Mouse (Mus musculus) lung, adult 2 months (tissue): ENCODE data around the gene Rgs3. TPM values are rescaled to one million over a fixed set of nuclear protein-coding genes. Genes with fewer than 3 reads are reported as not detected.

Source experiments
- DNase-seq: peaks from one replicate; pipeline ENCODE4 v3.0.0; 2022
- H3K4me1 ChIP-seq: fragments of 200-500 bp; 2 replicates; pipeline ENCODE4 v1.6.1; 2011; ENCODE audit warnings: low read length; ENCODE audit not compliant: control insufficient read depth, insufficient read depth
- H3K4me3 ChIP-seq: fragments of 200-500 bp; replicated peaks from 2 replicates; pipeline ENCODE3; 2011; ENCODE audit warnings: low read depth, mild to moderate bottlenecking, control low read depth, low read length; ENCODE audit errors: extremely low read depth
- CTCF ChIP-seq: fragments of 200-500 bp; IDR thresholded peaks from 2 replicates; pipeline ENCODE4 v1.5.1; 2011; ENCODE audit warnings: mild to moderate bottlenecking, low read length, control low read depth; ENCODE audit not compliant: insufficient read depth
- POLR2A ChIP-seq: fragments of 200-500 bp; IDR thresholded peaks from 2 replicates; pipeline ENCODE4 v1.6.1; 2011; ENCODE audit warnings: low read depth, mild to moderate bottlenecking, control low read depth, low read length, borderline replicate concordance; ENCODE audit errors: extremely low read depth
- WGBS: fragments of 180-500 bp; shearing (Covaris S2); methylation state at CpG from one replicate; pipeline ENCODE4 v1.1.7; 2018; 5-methylcytosine and 5-hydroxymethylcytosine counted together
- polyA plus RNA-seq: library from polyadenylated mRNA; depleted of rRNA; stranded (reverse); fragments of >200 nt; gene quantifications from 2 replicates; pipeline ENCODE4 v1.2.3, GENCODE M21; 2012; rRNA removed

Rgs3 gene
- polyA plus RNA-seq, 1 experiment: 97.1 TPM

GRCm38 (mm10) chr4:62741601-62742000 lies 182.0 kb downstream of the Rgs3 start:
- 30% methylated on average over 3 of the region's 3 CpGs for WGBS

GRCm38 (mm10) chr4:62742885-62743760 lies 183.5 kb downstream of the Rgs3 start:
- WGBS: 43% methylated on average over 14 of the region's 14 CpGs
- H3K4me1 ChIP-seq: no peaks in the 10 kb centered on the region
- no peak for DNase-seq
- H3K4me3 ChIP-seq: no peak overlapping the region
- TF ChIP-seq POLR2A (no peak), CTCF (no peak)

More at GRCm38 (mm10) chr4:62741601-62742000, 182.0 kb downstream of the Rgs3 start:
- Histone ChIP-seq H3K4me1 (peaks cover 3% of the 10 kb centered on the region; the same call in 1 of the 2 replicates), H3K4me3 (no peak overlapping the region)
- no peak for DNase-seq
- no peak for TF ChIP-seq CTCF
- TF ChIP-seq POLR2A: no peak

GRCm38 (mm10) chr4:62744534-62744956 lies 184.9 kb downstream of the Rgs3 start:
- no peak overlapping the region for H3K4me3 ChIP-seq
- DNase-seq: no peak
- TF ChIP-seq CTCF (no peak), POLR2A (no peak)
- no peaks in the 10 kb centered on the region for H3K4me1 ChIP-seq
- WGBS: 60% methylated on average over 10 of the region's 10 CpGs

GRCm38 (mm10) chr4:62744985-62745638 lies 185.5 kb downstream of the Rgs3 start:
- H3K4me3 ChIP-seq: no peak overlapping the region
- no peak for DNase-seq
- no peaks in the 10 kb centered on the region for H3K4me1 ChIP-seq
- WGBS: 85% methylated on average over 1 of the region's 1 CpGs
- TF ChIP-seq POLR2A (no peak), CTCF (no peak)

Other genes starting within 250 kb of the Rgs3 start
- gene Fkbp15, start 199.3 kb upstream of the Rgs3 start, polyA plus RNA-seq: 35.6 and 41.5 TPM in 2 replicates
- gene Slc31a1, start 199.1 kb upstream of the Rgs3 start, polyA plus RNA-seq: 23.2 and 29.3 TPM in 2 replicates
- gene Cdc26, start 151.2 kb upstream of the Rgs3 start, polyA plus RNA-seq: 20.9 and 31.5 TPM in 2 replicates
- gene Prpf4, start 151.1 kb upstream of the Rgs3 start, polyA plus RNA-seq: 6.3 and 7.9 TPM in 2 replicates
- gene Rnf183, start 124.6 kb upstream of the Rgs3 start, polyA plus RNA-seq: 1.0 and 1.7 TPM in 2 replicates
- gene Wdr31, start 89.0 kb upstream of the Rgs3 start, polyA plus RNA-seq: 4.0 and 4.2 TPM in 2 replicates
- gene Bspry, start 79.8 kb upstream of the Rgs3 start, polyA plus RNA-seq: 26.0 and 31.0 TPM in 2 replicates
- gene Hdhd3, start 56.4 kb upstream of the Rgs3 start, polyA plus RNA-seq: 10.0 and 14.1 TPM in 2 replicates
- 139 and 141 TPM in 2 replicates for gene Alad, start 39.9 kb upstream of the Rgs3 start, polyA plus RNA-seq
- 8.9 and 16.1 TPM in 2 replicates for gene Pole3, start 34.8 kb upstream of the Rgs3 start, polyA plus RNA-seq
- gene 4933430I17Rik, start 34.5 kb upstream of the Rgs3 start, polyA plus RNA-seq: 0.08 and 0.15 TPM in 2 replicates